Mouse (Mus musculus) limb, embryonic 13.5 days (tissue): ENCODE results near the gene Nhlrc4. TPM values are rescaled to one million over a fixed set of nuclear protein-coding genes. Genes with fewer than 3 reads are reported as not detected.

Experiments used
- ATAC-seq: fragments of 200-750 bp; cut with Nextera tagmentation; 2 replicates; pipeline ENCODE4 v1.8.0; 2017; ENCODE audit warnings: low read depth, moderate number of reproducible peaks, moderate TSS enrichment; ENCODE audit not compliant: low FRiP score
- H3K27ac ChIP-seq: fragments of 300-500 bp; sonication (generic); 2 replicates; pipeline ENCODE4 v1.5.1; 2015; ENCODE audit warnings: inconsistent platforms, mild to moderate bottlenecking, moderate library complexity
- H3K27me3 ChIP-seq: fragments of 300-500 bp; sonication (generic); 2 replicates; pipeline ENCODE4 v1.6.1; 2015; ENCODE audit warnings: mild to moderate bottlenecking, inconsistent platforms
- H3K36me3 ChIP-seq: fragments of 300-500 bp; sonication (generic); 2 replicates; pipeline ENCODE4 v1.6.1; 2015; ENCODE audit warnings: inconsistent platforms, mild to moderate bottlenecking, moderate library complexity
- H3K4me1 ChIP-seq: fragments of 300-500 bp; sonication (generic); 2 replicates; pipeline ENCODE4 v1.6.1; 2015; ENCODE audit warnings: inconsistent platforms
- H3K4me2 ChIP-seq: fragments of 300-500 bp; sonication (generic); replicated peaks from 2 replicates; pipeline ENCODE4 v1.6.1; 2015; ENCODE audit warnings: inconsistent platforms, mild to moderate bottlenecking, moderate library complexity
- H3K4me3 ChIP-seq: fragments of 300-500 bp; sonication (generic); 2 replicates; pipeline ENCODE4 v1.5.1; 2015; ENCODE audit warnings: moderate library complexity, mild to moderate bottlenecking, inconsistent platforms
- H3K9ac ChIP-seq: fragments of 300-500 bp; sonication (generic); 2 replicates; pipeline ENCODE4 v1.6.1; 2015; ENCODE audit warnings: mild to moderate bottlenecking, inconsistent platforms
- H3K9me3 ChIP-seq: fragments of 300-500 bp; sonication (generic); 2 replicates; pipeline ENCODE4 v1.6.1; 2016; ENCODE audit warnings: inconsistent platforms
- WGBS: fragments of 180-500 bp; shearing (Covaris S2); methylation state at CpG from one replicate; pipeline ENCODE4 v1.1.7; 2015; 5-methylcytosine and 5-hydroxymethylcytosine counted together
- polyA plus RNA-seq: library from polyadenylated mRNA; unstranded; fragments of >200 nt; fragmentation: Nextera tagmentation; extraction: Ambion mirVana; gene quantifications from 2 replicates; pipeline ENCODE4 v1.2.1, GENCODE M21; 2015

Gene Nhlrc4
- polyA plus RNA-seq, 1 experiment from 2014 or later: not detected

DNA sequence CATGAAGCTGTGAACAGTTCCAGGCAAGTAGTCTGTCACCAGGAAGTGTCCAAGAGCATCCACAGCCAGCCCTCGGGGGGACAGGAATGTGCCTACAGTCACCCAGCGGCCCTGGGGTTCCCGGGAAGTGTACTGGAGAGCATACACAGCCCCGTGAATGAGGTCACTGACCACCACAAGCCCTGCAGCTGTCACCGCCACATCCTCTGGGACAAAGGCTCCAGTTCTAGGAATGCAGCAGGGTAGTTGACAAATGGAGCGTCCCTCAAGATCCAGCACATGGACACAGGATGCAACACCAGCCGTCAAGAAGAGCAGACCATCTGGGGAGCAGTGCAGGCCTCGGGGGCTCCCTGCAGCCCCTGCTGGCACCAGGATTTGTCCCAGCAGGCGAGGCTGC lies 992 bp downstream of the Nhlrc4 start:
- H3K4me2 ChIP-seq: no peak overlapping the region
- H3K27ac ChIP-seq: no peak overlapping the region
- no peaks in the 10 kb centered on the region for H3K9me3 ChIP-seq
- no peaks in the 10 kb centered on the region for H3K27me3 ChIP-seq
- H3K4me1 ChIP-seq: peaks cover 19% of the 10 kb centered on the region
- no peak overlapping the region for H3K9ac ChIP-seq
- no peak for ATAC-seq
- H3K36me3 ChIP-seq: no peaks in the 10 kb centered on the region
- H3K4me3 ChIP-seq: no peak overlapping the region
- WGBS: 76% methylated on average over 9 of the region's 9 CpGs

DNA sequence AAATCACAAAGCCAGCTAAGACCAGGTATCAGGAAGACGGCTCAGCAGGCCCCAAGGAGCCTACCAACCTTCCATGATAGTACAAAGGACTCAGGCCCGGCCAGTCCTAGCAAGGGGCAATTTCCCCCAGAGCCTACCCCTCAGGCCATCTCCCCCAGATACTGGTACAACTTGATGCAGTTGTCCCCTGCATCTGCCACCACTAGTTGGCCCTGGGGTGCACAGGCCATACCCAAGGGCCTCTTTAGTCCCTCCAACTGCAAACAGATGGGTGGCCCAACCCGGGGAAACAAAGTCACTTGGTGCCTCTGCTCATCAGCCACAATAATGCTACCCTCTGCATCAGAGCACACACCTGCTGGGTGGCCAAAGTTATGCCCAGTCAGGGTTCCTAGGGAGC lies 1.5 kb downstream of the Nhlrc4 start:
- Histone ChIP-seq H3K4me2 (no peak overlapping the region), H3K27ac (peak overlapping the region; percentile 10; the same call in 1 of the 2 replicates), H3K27me3 (no peaks in the 10 kb centered on the region), H3K9me3 (no peaks in the 10 kb centered on the region), H3K4me3 (no peak overlapping the region), H3K9ac (no peak overlapping the region), H3K4me1 (peaks cover 19% of the 10 kb centered on the region), H3K36me3 (no peaks in the 10 kb centered on the region)
- ATAC-seq: no peak
- 76% methylated on average over 3 of the region's 3 CpGs for WGBS

GRCm38 (mm10) chr17:25942597-25943151 lies 2.1 kb downstream of the Nhlrc4 start:
- no peak overlapping the region for H3K4me3 ChIP-seq
- H3K27ac ChIP-seq: no peak overlapping the region
- H3K27me3 ChIP-seq: no peaks in the 10 kb centered on the region
- peak overlapping the region; percentile 75; the same call in 1 of the 2 replicates for H3K4me2 ChIP-seq
- peaks cover 2% of the 10 kb centered on the region; the same call in 1 of the 2 replicates for H3K36me3 ChIP-seq
- H3K9ac ChIP-seq: no peak overlapping the region; the same call in 1 of the 2 replicates
- no peaks in the 10 kb centered on the region for H3K9me3 ChIP-seq
- peak; percentile 13; the same call in 1 of the 2 replicates for ATAC-seq
- H3K4me1 ChIP-seq: peaks cover 19% of the 10 kb centered on the region
- WGBS: 91% methylated on average over 2 of the region's 2 CpGs

DNA sequence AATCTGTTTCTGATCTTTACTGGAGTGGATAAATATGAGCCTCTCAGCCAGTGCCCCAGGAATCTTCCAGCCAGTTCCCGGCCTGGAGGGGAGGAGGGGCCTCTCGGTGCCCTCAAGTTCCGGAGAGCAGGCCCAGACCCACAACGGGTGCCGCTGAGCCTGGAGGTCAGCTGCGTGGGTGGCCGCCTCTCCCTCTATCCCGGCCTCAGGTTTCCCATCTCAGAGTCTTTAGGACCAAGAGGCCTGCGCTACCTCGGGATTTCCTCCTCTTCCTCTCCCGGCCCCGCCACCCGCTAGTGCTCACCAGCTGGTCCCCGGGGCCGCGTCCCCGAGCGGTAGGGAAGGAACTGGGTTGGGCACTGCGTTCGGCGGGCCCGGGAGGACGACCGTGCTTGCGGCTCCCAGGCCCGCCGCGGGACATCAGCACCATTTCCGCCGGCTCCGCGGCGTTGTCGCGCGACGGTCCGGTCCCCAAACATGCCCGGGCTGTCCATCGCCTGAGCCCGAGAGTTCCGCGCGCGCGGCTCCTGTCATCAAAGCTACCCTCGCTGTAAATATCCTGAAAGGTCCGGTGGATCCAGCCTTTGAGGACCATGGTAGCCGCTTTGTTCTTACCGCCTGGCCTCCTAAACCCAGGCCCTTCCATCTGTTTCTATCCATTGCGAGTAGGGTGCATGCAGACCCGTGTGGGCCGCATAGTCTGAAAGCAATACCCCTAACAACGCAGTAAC lies 3.1 kb downstream of the Nhlrc4 start:
- H3K4me3 ChIP-seq: peak overlapping the region; percentile 87
- 2% methylated on average over 54 of the region's 54 CpGs for WGBS
- peak; percentile 74 for ATAC-seq

DNA sequence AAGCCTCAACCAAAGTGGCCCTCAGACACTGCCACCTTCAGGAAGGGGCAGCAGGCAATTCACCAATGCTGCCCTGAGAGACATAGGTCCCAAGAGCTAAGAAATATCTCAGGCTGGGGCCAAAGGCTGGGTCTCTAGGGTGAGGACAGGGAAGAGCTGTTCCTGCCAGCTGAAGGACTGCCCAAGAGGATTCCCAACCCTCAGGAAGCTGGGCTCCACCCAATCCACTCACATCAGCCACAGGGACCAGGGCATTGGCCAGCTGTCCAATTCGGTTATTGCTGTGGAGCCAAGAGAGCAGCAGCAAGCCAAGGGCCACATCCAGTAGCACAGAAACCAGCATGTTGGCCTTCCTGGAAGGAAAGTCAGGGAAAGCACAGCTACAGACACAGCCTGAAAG lies 10.2 kb downstream of the Nhlrc4 start:
- WGBS: 94% methylated on average over 1 of the region's 1 CpGs
- Histone ChIP-seq H3K4me2 (no peak overlapping the region), H3K27ac (no peak overlapping the region), H3K9ac (no peak overlapping the region), H3K4me3 (no peak overlapping the region), H3K27me3 (no peaks in the 10 kb centered on the region), H3K9me3 (no peaks in the 10 kb centered on the region), H3K4me1 (no peaks in the 10 kb centered on the region), H3K36me3 (peaks cover 81% of the 10 kb centered on the region)
- no peak for ATAC-seq

More for the DNA sequence above, 3.1 kb downstream of the Nhlrc4 start:
- Histone ChIP-seq H3K4me1 (peaks cover 19% of the 10 kb centered on the region), H3K27ac (peak overlapping the region; percentile 84), H3K9me3 (no peaks in the 10 kb centered on the region), H3K9ac (peak overlapping the region; percentile 97), H3K4me2 (peak overlapping the region; percentile 75), H3K36me3 (peaks cover 12% of the 10 kb centered on the region), H3K27me3 (no peaks in the 10 kb centered on the region)

DNA sequence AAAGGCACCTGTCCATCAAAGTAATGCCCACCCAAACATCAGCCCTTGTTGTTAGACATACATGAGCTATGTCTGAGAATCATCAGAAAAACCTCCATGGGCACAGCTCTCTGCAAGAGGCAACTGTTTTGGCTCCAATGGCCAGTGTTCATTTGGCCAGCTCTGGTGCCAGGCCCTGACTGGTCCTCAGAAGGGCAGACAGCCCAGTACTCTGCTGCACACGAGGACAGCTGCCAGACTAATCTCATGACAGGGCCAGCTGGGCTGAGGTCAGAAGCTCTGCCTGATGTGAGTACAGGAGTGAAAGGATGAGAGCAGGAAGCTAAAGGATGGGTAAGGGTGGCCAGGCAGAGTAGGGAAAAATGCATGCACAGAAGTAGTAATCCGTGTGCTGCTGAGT lies 19.4 kb downstream of the Nhlrc4 start:
- H3K4me2 ChIP-seq: no peak overlapping the region
- H3K9ac ChIP-seq: no peak overlapping the region
- H3K27ac ChIP-seq: no peak overlapping the region
- no peaks in the 10 kb centered on the region for H3K27me3 ChIP-seq
- no peak for ATAC-seq
- H3K4me1 ChIP-seq: 0 out of 2 replicates have a peak, but pooled peaks cover 6% of the 10 kb centered on the region
- peaks cover 50% of the 10 kb centered on the region for H3K36me3 ChIP-seq
- H3K4me3 ChIP-seq: no peak overlapping the region
- WGBS: 72% methylated on average over 2 of the region's 2 CpGs
- H3K9me3 ChIP-seq: no peaks in the 10 kb centered on the region

DNA sequence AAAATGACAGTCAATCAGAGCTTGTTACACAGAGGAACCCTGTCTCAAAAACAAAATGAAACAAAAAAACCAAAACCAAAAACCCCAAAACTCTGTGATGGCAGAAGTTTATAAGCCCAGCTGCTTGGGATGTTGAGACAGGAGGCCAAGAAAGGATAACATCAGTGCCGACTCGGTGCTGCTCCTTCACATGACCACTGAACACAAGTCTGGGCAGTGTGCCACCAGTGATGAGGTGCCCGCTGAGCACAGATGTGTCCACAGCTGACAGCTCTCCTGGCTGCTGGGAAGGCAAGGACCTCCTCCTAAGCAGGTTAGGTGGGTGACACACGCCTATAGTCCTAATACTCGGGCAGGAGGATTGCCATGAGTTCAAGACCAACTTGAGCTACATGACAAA lies 22.6 kb downstream of the Nhlrc4 start:
- Histone ChIP-seq H3K9ac (no peak overlapping the region), H3K4me2 (no peak overlapping the region), H3K4me1 (peaks cover 20% of the 10 kb centered on the region), H3K27me3 (no peaks in the 10 kb centered on the region), H3K36me3 (peaks cover 23% of the 10 kb centered on the region), H3K27ac (no peak overlapping the region), H3K9me3 (no peaks in the 10 kb centered on the region), H3K4me3 (no peak overlapping the region)
- 86% methylated on average over 5 of the region's 5 CpGs for WGBS
- ATAC-seq: no peak

- peak; percentile 98 for ATAC-seq
- peaks cover 20% of the 10 kb centered on the region for H3K4me1 ChIP-seq
- H3K27ac ChIP-seq: peak overlapping the region; percentile 89
- H3K27me3 ChIP-seq: no peaks in the 10 kb centered on the region
- peak overlapping the region; percentile 97 for H3K4me3 ChIP-seq
- H3K9ac ChIP-seq: peak overlapping the region; percentile 74
- H3K4me2 ChIP-seq: peak overlapping the region; percentile 95
- H3K36me3 ChIP-seq: peaks cover 10% of the 10 kb centered on the region
- no peaks in the 10 kb centered on the region for H3K9me3 ChIP-seq
- WGBS: under 1% methylated on average over 37 of the region's 40 CpGs
Observed at GRCm38 (mm10) chr17:25919786-25920642, 24.7 kb downstream of the Nhlrc4 start.

- Histone ChIP-seq H3K27me3 (no peaks in the 10 kb centered on the region), H3K9ac (peak within 1 kb of the TSS; percentile 92), H3K36me3 (peaks cover 15% of the 10 kb centered on the region), H3K4me1 (peaks cover 20% of the 10 kb centered on the region), H3K4me2 (peak within 1 kb of the TSS; percentile 95), H3K4me3 (peak within 1 kb of the TSS; percentile 97), H3K9me3 (no peaks in the 10 kb centered on the region), H3K27ac (peak within 1 kb of the TSS; percentile 89)
- under 1% methylated on average over 61 of the region's 78 CpGs for WGBS
- peak; percentile 0; the same call in 1 of the 2 replicates for ATAC-seq
Observed at GRCm38 (mm10) chr17:25919144-25919785, 25.5 kb downstream of the Nhlrc4 start, which contains the start of gene Rab40c. Rab40c (minus strand) TSS chr17:25919727.

DNA sequence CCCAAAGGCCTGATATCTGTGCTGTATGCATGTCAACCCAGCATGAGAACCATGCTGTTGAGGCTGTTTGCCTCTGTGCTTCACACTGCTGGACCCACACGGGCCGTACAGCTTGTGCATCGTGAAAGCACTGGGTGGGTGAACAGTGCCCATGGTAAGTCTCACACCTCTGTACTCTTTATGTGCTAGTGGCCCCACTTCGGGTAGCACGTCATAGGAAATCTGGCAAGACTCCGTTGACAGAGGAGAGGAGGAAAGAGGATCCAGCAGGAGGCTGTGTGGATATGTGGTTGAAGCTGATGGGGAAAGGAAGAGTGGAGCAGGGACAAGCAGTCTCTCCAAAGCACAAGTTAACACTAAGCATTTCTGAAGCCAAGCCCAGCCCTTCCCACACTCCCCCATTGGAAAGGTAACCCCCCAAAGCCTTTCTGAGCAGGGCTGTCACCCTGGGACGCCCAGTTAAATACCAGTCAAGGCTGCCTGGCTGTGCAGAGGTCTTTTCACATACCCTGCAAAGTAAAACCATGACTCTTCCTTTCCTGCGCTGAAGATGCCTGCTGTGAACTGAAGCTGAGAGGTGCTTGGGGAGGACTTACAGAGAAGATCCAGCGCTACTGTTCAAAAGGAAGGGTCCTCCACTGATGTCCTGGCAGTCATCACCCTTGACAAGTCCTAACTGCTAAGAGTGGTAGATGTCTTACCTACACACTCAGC lies 26.6 kb downstream of the Nhlrc4 start:
- no peak overlapping the region for H3K27ac ChIP-seq
- no peaks in the 10 kb centered on the region for H3K27me3 ChIP-seq
- peak overlapping the region; percentile 92 for H3K9ac ChIP-seq
- no peaks in the 10 kb centered on the region for H3K9me3 ChIP-seq
- WGBS: 80% methylated on average over 9 of the region's 9 CpGs
- peaks cover 20% of the 10 kb centered on the region for H3K4me1 ChIP-seq
- ATAC-seq: no peak
- peak overlapping the region; percentile 95 for H3K4me2 ChIP-seq
- peaks cover 15% of the 10 kb centered on the region for H3K36me3 ChIP-seq
- peak overlapping the region; percentile 97 for H3K4me3 ChIP-seq
